Mouse (Mus musculus) mature B cell (primary cell): ENCODE data around the gene Tas2r138.
"Not testable (repeated sequence)": the region's sequence is repeated elsewhere in the genome, so short reads cannot be mapped to it uniquely, and the experiment has no call there.

ENCODE experiments used
- in situ Hi-C: fragments of 300-500 bp; cut with MboI; formaldehyde crosslinking; loops from 2 replicates; pipeline ENCODE4 v1.14.3; 2019

Tas2r138 gene

GRCm38 (mm10) chr6:40613260-40613852 is at the start of gene Tas2r138:
TSS of gene Tas2r138 (minus strand) at chr6:40613310.
- in situ Hi-C loops = no loop called here

GRCm38 (mm10) chr6:40660930-40661329 is 47.8 kb upstream of the Tas2r138 start:
- in situ Hi-C loops = no loop called here

- in situ Hi-C loops = no loop called here
Measured at GRCm38 (mm10) chr6:40650953-40651352, 37.8 kb upstream of the Tas2r138 start.

GRCm38 (mm10) chr6:40645701-40646100 is 32.6 kb upstream of the Tas2r138 start:
- in situ Hi-C loops = no loop called here

- in situ Hi-C loops = no loop called here
Measured at GRCm38 (mm10) chr6:40640710-40641538, 27.8 kb upstream of the Tas2r138 start.

- in situ Hi-C loops = no loop called here
Measured at GRCm38 (mm10) chr6:40637755-40638154, 24.6 kb upstream of the Tas2r138 start.

- in situ Hi-C loops = no loop called here
Measured at GRCm38 (mm10) chr6:40635559-40635958, 22.4 kb upstream of the Tas2r138 start.

GRCm38 (mm10) chr6:40634640-40635071 is 21.5 kb upstream of the Tas2r138 start:
- in situ Hi-C loops = no loop called here

GRCm38 (mm10) chr6:40628406-40629000 is 15.4 kb upstream of the Tas2r138 start, which contains the start of gene Mgam:
TSS of gene Mgam (plus strand) at chr6:40628831.
- in situ Hi-C loops = no loop called here

GRCm38 (mm10) chr6:40626111-40626510 is 13.0 kb upstream of the Tas2r138 start:
- in situ Hi-C loops = no loop called here

- in situ Hi-C loops = no loop called here
Measured at GRCm38 (mm10) chr6:40617965-40618364, 4.9 kb upstream of the Tas2r138 start.

GRCm38 (mm10) chr6:40610244-40610643 is 2.9 kb downstream of the Tas2r138 start:
- in situ Hi-C loops = no loop called here

- in situ Hi-C loops = no loop called here
Measured at GRCm38 (mm10) chr6:40607431-40607830, 5.7 kb downstream of the Tas2r138 start.

GRCm38 (mm10) chr6:40598546-40598945 is 14.6 kb downstream of the Tas2r138 start:
- in situ Hi-C loops = not testable (repeated sequence)

GRCm38 (mm10) chr6:40594804-40595550 is 18.1 kb downstream of the Tas2r138 start:
- in situ Hi-C loops = no loop called here

- in situ Hi-C loops = no loop called here
Measured at GRCm38 (mm10) chr6:40588346-40588745, 24.8 kb downstream of the Tas2r138 start.

- in situ Hi-C loops = no loop called here
Measured at GRCm38 (mm10) chr6:40585645-40586044, 27.5 kb downstream of the Tas2r138 start, which contains the start of gene Clec5a. TSS of gene Clec5a (minus strand) at chr6:40585821.

GRCm38 (mm10) chr6:40584336-40584735 is 28.8 kb downstream of the Tas2r138 start:
- in situ Hi-C loops = no loop called here

- in situ Hi-C loops = no loop called here
Measured at GRCm38 (mm10) chr6:40576305-40576704, 36.8 kb downstream of the Tas2r138 start.

GRCm38 (mm10) chr6:40573618-40574017 is 39.5 kb downstream of the Tas2r138 start:
- in situ Hi-C loops = no loop called here

- in situ Hi-C loops = no loop called here
Measured at GRCm38 (mm10) chr6:40569187-40569586, 43.9 kb downstream of the Tas2r138 start, which contains the start of gene Olfr460. TSS of gene Olfr460 (plus strand) at chr6:40569487.
